ENCODE assay signal across 22 mouse cellular contexts in genomic region chr11:110171212-110171611, GRCm38 (mm10). TPM values are rescaled to one million over a fixed set of nuclear protein-coding genes. Genes with fewer than 3 reads are reported as not detected.
DNase-seq lines count a peak whose midpoint lies in the region; ATAC-seq and TF ChIP-seq lines count a peak whose summit lies in the region.
"Had no signal": no experiment of that assay in that cellular context is flagged by ENCODE, and none has a peak within 500 bp of the region (broad histone marks: within the 10 kb centered on the region; RNA-seq: fewer than 3 reads in every experiment).

No protein-coding gene starts in this region.

- in situ Hi-C loops in CH12.LX (cut with MboI; ENCODE audit: low pct_ligation_motif_present, low pct_unique_long_range_greater_than_20kb, low sequenced_read_pairs) = no loop called here
- in situ Hi-C loops in ES-E14 (cut with MboI; ENCODE audit: low sequenced_read_pairs in 2 of 2, unreplicated experiment in 2 of 2) = no loop called here

- no peaks in the 10 kb centered on the region for H3K36me3 ChIP-seq in CH12.LX (replicated peaks in 1 of 2; ENCODE audit: control insufficient read depth in 1 of 2, insufficient read depth in 1 of 2, low read length in 1 of 2)
- H3K36me3 ChIP-seq in ES-E14 (ENCODE audit: control insufficient read depth, insufficient read depth, low read length, poor library complexity, severe bottlenecking) = no peaks in the 10 kb centered on the region
- peaks cover 15% of the 10 kb centered on the region for H3K36me3 ChIP-seq in liver, adult 2 months (ENCODE audit: control insufficient read depth, insufficient read depth, low read length)
- no peaks in the 10 kb centered on the region for H3K36me3 ChIP-seq in liver, postnatal 0 days (replicated peaks; ENCODE audit: insufficient read depth, low read length)
- H3K36me3 ChIP-seq: heart, embryonic 12.5 days; hindbrain, embryonic 12.5 days; limb, embryonic 15.5 days; stomach, embryonic 15.5 days had no signal

- no peak overlapping the region for H3K9ac ChIP-seq in CH12.LX (ENCODE audit: insufficient read depth, low read depth)
- H3K9ac ChIP-seq in ES-E14 (ENCODE audit: insufficient read depth, low read depth, low read length, poor library complexity, severe bottlenecking) = no peak overlapping the region
- no peak overlapping the region for H3K9ac ChIP-seq in liver, adult 2 months (ENCODE audit: low read depth, low read length)
- H3K9ac ChIP-seq in liver, postnatal 0 days (replicated peaks) = no peak overlapping the region
- H3K9ac ChIP-seq: heart, embryonic 12.5 days; hindbrain, embryonic 12.5 days; limb, embryonic 15.5 days; stomach, embryonic 15.5 days had no signal

- no peak overlapping the region for H3K27ac ChIP-seq in CH12.LX (ENCODE audit: insufficient read depth, low read depth)
- H3K27ac ChIP-seq in ES-E14 (ENCODE audit: insufficient read depth, low read depth, low read length, poor library complexity, severe bottlenecking) = no peak overlapping the region
- no peak overlapping the region for H3K27ac ChIP-seq in liver, adult 2 months (replicated peaks; ENCODE audit: insufficient read depth, low read depth, low read length)
- no peak overlapping the region for H3K27ac ChIP-seq in liver, postnatal 0 days (ENCODE audit: low read depth)
- H3K27ac ChIP-seq: hindbrain, embryonic 12.5 days; limb, embryonic 15.5 days; stomach, embryonic 15.5 days had no signal

- no peaks in the 10 kb centered on the region for H3K27me3 ChIP-seq in CH12.LX (replicated peaks)
- H3K27me3 ChIP-seq in liver, adult 2 months (ENCODE audit: control insufficient read depth, insufficient read depth, low read length) = no peaks in the 10 kb centered on the region
- H3K27me3 ChIP-seq in liver, postnatal 0 days (ENCODE audit: insufficient read depth, low read length) = no peaks in the 10 kb centered on the region
- H3K27me3 ChIP-seq: heart, embryonic 12.5 days; hindbrain, embryonic 12.5 days; limb, embryonic 15.5 days; stomach, embryonic 15.5 days had no signal

- H3K4me1 ChIP-seq in CH12.LX (ENCODE audit: control insufficient read depth in 1 of 2, insufficient read depth in 2 of 2) = peaks cover 0 to 16% of the 10 kb centered on the region in 2 experiments; a peak in 2 of 4 replicates
- peaks cover 0 to 2% of the 10 kb centered on the region in 2 experiments; a peak in 1 of 4 replicates for H3K4me1 ChIP-seq in ES-E14 (ENCODE audit: control insufficient read depth in 2 of 2, insufficient read depth in 2 of 2, low read length in 2 of 2, poor library complexity in 1 of 2)
- no peaks in the 10 kb centered on the region for H3K4me1 ChIP-seq in liver, adult 2 months (ENCODE audit: control insufficient read depth, insufficient read depth, low read length)
- no peaks in the 10 kb centered on the region; the same call in 1 of the 2 replicates for H3K4me1 ChIP-seq in liver, postnatal 0 days (ENCODE audit: insufficient read depth)
- H3K4me1 ChIP-seq: hindbrain, embryonic 12.5 days; stomach, embryonic 15.5 days had no signal

- TF ChIP-seq EP300 in CH12.LX (IDR thresholded peaks at IDR 0.05; ENCODE audit: low read length) = no peak
- no peak for TF ChIP-seq EP300 in liver, postnatal 0 days (IDR thresholded peaks at IDR 0.05; ENCODE audit: low read depth)

- 95% methylated on average over 3 of the region's 3 CpGs for WGBS in liver, adult 2 months
- 87% methylated on average over 3 of the region's 3 CpGs for WGBS in liver, postnatal 0 days (ENCODE audit: insufficient replicate concordance)

- ATAC-seq in liver, postnatal 0 days = peak; percentile 56
- ATAC-seq: activated CD4-positive, CD25-positive, alpha-beta regulatory T cell, adult 4 months; forebrain, embryonic 14.5 days had no signal

- peak; percentile 27 for DNase-seq in CH12.LX (ENCODE audit: extremely low read depth)
- peak; percentile 16 for DNase-seq in ES-E14 (ENCODE audit: low read depth, low spot score)
- peak; percentile 23 for DNase-seq in liver, adult 2 months (ENCODE audit: extremely low read depth, low read depth, low spot score)
- no peak for DNase-seq in liver, postnatal 0 days
- no peak for DNase-seq in cerebellum, postnatal 25 days
- no peak for DNase-seq in adrenal gland, adult 2 months
- DNase-seq in left cerebral cortex, postnatal 4 days = no peak
- DNase-seq: adrenal gland, postnatal 10 days; cerebellum, adult 2 months; gastrocnemius, postnatal 10 days; heart, adult 11 months; heart, postnatal 14 days; kidney, adult 18-20 months; kidney, postnatal 4 days; layer of hippocampus, adult 9-11 months; lung, postnatal 4 days had no signal

- dilution Hi-C loops in CH12.LX (cut with MboI; ENCODE audit: extremely low pct_ligation_motif_present, extremely low pct_unique_long_range_greater_than_20kb, low sequenced_read_pairs) = no loop called here

- H3K4me3 ChIP-seq in CH12.LX (replicated peaks in 1 of 3; ENCODE audit: low read depth in 2 of 3, low read length in 2 of 3, poor library complexity in 1 of 3) (no peak overlapping the region), ES-E14 (ENCODE audit: insufficient read depth in 1 of 2, low read depth in 1 of 2, low read length in 2 of 2, poor library complexity in 1 of 2, severe bottlenecking in 1 of 2) (peak overlapping the region in 1 of 2 experiments; percentile 45; a peak in 2 of 4 replicates)
- no peak overlapping the region for H3K4me3 ChIP-seq in liver, adult 2 months (ENCODE audit: insufficient read depth, low read depth, low read length)
- H3K4me3 ChIP-seq in liver, postnatal 0 days (ENCODE audit: low read depth, low read length) = no peak overlapping the region
- H3K4me3 ChIP-seq: heart, embryonic 12.5 days; hindbrain, embryonic 12.5 days; limb, embryonic 15.5 days; stomach, embryonic 15.5 days had no signal

- intact Hi-C loops in left cerebral cortex, postnatal 4 days (cut with DNase I) = no loop called here

- H3K79me2 ChIP-seq in CH12.LX (replicated peaks; ENCODE audit: control insufficient read depth, extremely low read depth, insufficient read depth, poor library complexity, severe bottlenecking) = no peaks in the 10 kb centered on the region
- no peaks in the 10 kb centered on the region for H3K79me2 ChIP-seq in liver, adult 2 months (ENCODE audit: control insufficient read depth, insufficient read depth, low read length)

- no peak overlapping the region for H3K4me2 ChIP-seq in CH12.LX (ENCODE audit: insufficient read depth, low read depth, poor library complexity, severe bottlenecking)
- H3K4me2 ChIP-seq in liver, postnatal 0 days (ENCODE audit: low read depth, low read length) = no peak overlapping the region
- H3K4me2 ChIP-seq: heart, embryonic 12.5 days; hindbrain, embryonic 12.5 days; limb, embryonic 15.5 days; stomach, embryonic 15.5 days had no signal

- no peak for TF ChIP-seq RAD21 in CH12.LX (IDR thresholded peaks at IDR 0.05; ENCODE audit: low read depth, low read length)

- no peak for TF ChIP-seq POLR2A in CH12.LX (IDR thresholded peaks at IDR 0.05; ENCODE audit: low read depth, low read length)
- TF ChIP-seq POLR2A in liver, adult 2 months (IDR thresholded peaks at IDR 0.05; ENCODE audit: extremely low read depth, insufficient read depth, low read length) = no peak

- TF ChIP-seq CTCF in CH12.LX (conservative IDR thresholded peaks at IDR 0.05 in 1 of 2, IDR thresholded peaks at IDR 0.05 in 1 of 2; ENCODE audit: low read depth in 2 of 2, low read length in 2 of 2) = no peak
- no peak for TF ChIP-seq CTCF in liver, adult 2 months (IDR thresholded peaks at IDR 0.05; ENCODE audit: low read depth, low read length)
- TF ChIP-seq CTCF in liver, postnatal 0 days (IDR thresholded peaks at IDR 0.05; ENCODE audit: low read depth) = no peak

- H3K9me3 ChIP-seq in CH12.LX (replicated peaks; ENCODE audit: low read length) = no peaks in the 10 kb centered on the region
- H3K9me3 ChIP-seq in ES-E14 (ENCODE audit: control insufficient read depth, insufficient read depth, low read depth, low read length) = no peaks in the 10 kb centered on the region
- H3K9me3 ChIP-seq in liver, postnatal 0 days (ENCODE audit: low read length) = no peaks in the 10 kb centered on the region
- H3K9me3 ChIP-seq: heart, embryonic 12.5 days; hindbrain, embryonic 12.5 days; limb, embryonic 15.5 days; stomach, embryonic 15.5 days had no signal

TF ChIP-seq in CH12.LX, 34 proteins besides CTCF, POLR2A, EP300 and RAD21 (continues in another document):
- TF ChIP-seq ZMIZ1 (IDR thresholded peaks at IDR 0.05; ENCODE audit: low read depth, low read length) = no peak
- no peak for TF ChIP-seq CHD1 (IDR thresholded peaks at IDR 0.05; ENCODE audit: low read depth, low read length)
- TF ChIP-seq TBP (conservative IDR thresholded peaks at IDR 0.05; ENCODE audit: low read depth, low read length) = no peak
- no peak for TF ChIP-seq MAFK (IDR thresholded peaks at IDR 0.05; ENCODE audit: insufficient replicate concordance, low read length)
- no peak for TF ChIP-seq CHD2 (IDR thresholded peaks at IDR 0.05; ENCODE audit: low read length)
- no peak for TF ChIP-seq USF1 (IDR thresholded peaks at IDR 0.05; ENCODE audit: low read depth, low read length)
- no peak for TF ChIP-seq HCFC1 (IDR thresholded peaks at IDR 0.05; ENCODE audit: low read depth, low read length)
- no peak for TF ChIP-seq MXI1 (IDR thresholded peaks at IDR 0.05; ENCODE audit: low read depth, low read length)
- no peak for TF ChIP-seq UBTF (IDR thresholded peaks at IDR 0.05; ENCODE audit: low read depth, low read length)

TF ChIP-seq in ES-E14, 5 proteins besides CTCF, POLR2A, EP300 and RAD21:
- TF ChIP-seq ZC3H11A (IDR thresholded peaks at IDR 0.05; ENCODE audit: borderline replicate concordance, low read depth, low read length) (no peak), CHD2 (IDR thresholded peaks at IDR 0.05; ENCODE audit: low read depth, low read length) (no peak), MAFK (IDR thresholded peaks at IDR 0.05; ENCODE audit: insufficient read depth, low read depth, low read length) (no peak), ZNF384 (IDR thresholded peaks at IDR 0.05; ENCODE audit: low read depth, low read length) (no peak), HCFC1 (IDR thresholded peaks at IDR 0.05; ENCODE audit: borderline replicate concordance, insufficient read depth, low read length) (no peak)
TF ChIP-seq in ES-E14: peak in this region for 0.

RNA-seq across cellular contexts. Expression of gene Abca9, which starts 3.2 kb away (rescaled TPM):
- total RNA-seq in CH12.LX (2012; rRNA removed) = 0.08 and 0.13 TPM in 2 replicates
- total RNA-seq in CH12.LX (2014; rRNA removed) = 0.12 and 0.18 TPM in 2 replicates
- 0.13 and 0.16 TPM in 2 replicates for polyA plus RNA-seq in CH12.LX (2012; ENCODE audit: insufficient read length, low read depth)
- total RNA-seq in ES-E14 (2012; rRNA removed) = 0.05 and 0.09 TPM in 2 replicates
- 3.6 and 4.1 TPM in 2 replicates for total RNA-seq in liver, adult 2 months (2014; rRNA removed)
- polyA plus RNA-seq in liver, adult 2 months (2012; rRNA removed) = 0.34 and 0.43 TPM in 2 replicates
- 0.80 and 0.88 TPM in 2 replicates for polyA plus RNA-seq in liver, postnatal 0 days (2015; fragmentation: Nextera tagmentation; extraction: Ambion mirVana)
- 10 to 100 TPM; 19.0 to 21.3 TPM for total RNA-seq in adrenal gland, adult 2 months (2021)
- 0.42 TPM in 2 replicates for polyA plus RNA-seq in adrenal gland, adult 2 months (2012; rRNA removed)
- total RNA-seq in left cerebral cortex, postnatal 4 days (2021) = 1 to 10 TPM; 8.6 to 9.5 TPM
- polyA plus RNA-seq: activated CD4-positive, CD25-positive, alpha-beta regulatory T cell, adult 4 months had no signal

Comparison
In these comparisons a context has a peak if more than half of its experiments do, and no peak if none do; other contexts are left out.
1. DNase-seq: peak in CH12.LX (single experiment), ES-E14 (single experiment) and liver, adult 2 months (single experiment); none in liver, postnatal 0 days (single experiment), cerebellum, postnatal 25 days (0 of 2), adrenal gland, adult 2 months (single experiment) and left cerebral cortex, postnatal 4 days (single experiment).